Mouse (Mus musculus) liver, embryonic 14.5 days (tissue): Measurements from ENCODE around the gene Hmces. TPM values are rescaled to one million over a fixed set of nuclear protein-coding genes. Genes with fewer than 3 reads are reported as not detected.
"Not testable (repeated sequence)": the region's sequence is repeated elsewhere in the genome, so short reads cannot be mapped to it uniquely, and the experiment has no call there.

Experiments
- ATAC-seq: fragments of 200-750 bp; cut with Nextera tagmentation; 2 replicates; pipeline ENCODE4 v1.8.0; 2017; ENCODE audit warnings: moderate number of reproducible peaks, mild to moderate bottlenecking, moderate library complexity; ENCODE audit not compliant: insufficient read depth
- DNase-seq, 3 experiments: peaks; one replicate each; pipeline ENCODE4 v3.0.0-alpha.2; 2012 to 2013; ENCODE audit warnings: low read depth in 3 of 3, low spot score in 3 of 3
- H3K27ac ChIP-seq: fragments of 300-500 bp; sonication (generic); 2 replicates; pipeline ENCODE4 v1.5.1; 2014; ENCODE audit warnings: moderate library complexity, mild to moderate bottlenecking, control low read depth, inconsistent platforms
- H3K27me3 ChIP-seq: fragments of 300-500 bp; sonication (generic); 2 replicates; pipeline ENCODE4 v1.6.1; 2014; ENCODE audit warnings: mild to moderate bottlenecking, low read length, moderate library complexity; ENCODE audit not compliant: control insufficient read depth, insufficient read depth
- H3K36me3 ChIP-seq: fragments of 300-500 bp; sonication (generic); replicated peaks from 2 replicates; pipeline ENCODE4 v1.6.1; 2014; ENCODE audit warnings: low read depth; ENCODE audit not compliant: control insufficient read depth, insufficient read depth
- H3K4me1 ChIP-seq, 2 experiments: fragments of 200-500 bp in 1 of 2; fragments of 300-500 bp in 1 of 2; sonication (generic) in 1 of 2; replicated peaks; 2 replicates each; pipeline ENCODE4 v1.6.1; 2012 to 2014; ENCODE audit warnings: antibody characterized with exemption in 1 of 2, inconsistent platforms in 1 of 2, low read length in 1 of 2; ENCODE audit not compliant: control insufficient read depth in 2 of 2, insufficient read depth in 2 of 2
- H3K4me2 ChIP-seq: fragments of 300-500 bp; sonication (generic); 2 replicates; pipeline ENCODE4 v1.6.1; 2014; ENCODE audit warnings: low read depth, mild to moderate bottlenecking, control low read depth, moderate library complexity
- H3K4me3 ChIP-seq, 2 experiments: fragments of 200-500 bp in 1 of 2; fragments of 300-500 bp in 1 of 2; sonication (generic) in 1 of 2; 2 replicates each; pipeline ENCODE4 v1.5.1; 2012 to 2014; ENCODE audit warnings: low read depth in 2 of 2, low read length in 2 of 2, mild to moderate bottlenecking in 2 of 2, control low read depth in 1 of 2, inconsistent platforms in 1 of 2, moderate library complexity in 1 of 2; ENCODE audit not compliant: insufficient read depth in 1 of 2
- H3K9ac ChIP-seq: fragments of 300-500 bp; sonication (generic); replicated peaks from 2 replicates; pipeline ENCODE4 v1.6.1; 2014; ENCODE audit warnings: mild to moderate bottlenecking, control low read depth, moderate library complexity
- H3K9me3 ChIP-seq: fragments of 300-500 bp; sonication (generic); 2 replicates; pipeline ENCODE4 v1.6.1; 2016; ENCODE audit warnings: low read length, mixed read lengths; ENCODE audit not compliant: control insufficient read depth
- CTCF ChIP-seq: IDR thresholded peaks from 2 replicates; pipeline ENCODE4 v1.5.1; 2016; ENCODE audit warnings: antibody characterized with exemption, low read depth, control low read depth
- EP300 ChIP-seq: IDR thresholded peaks from 2 replicates; pipeline ENCODE4 v1.6.1; 2016; ENCODE audit warnings: antibody characterized with exemption, low read depth
- WGBS: fragments of 180-500 bp; shearing (Covaris S2); extraction: QIAGEN DNeasy Blood & Tissue Kit; methylation state at CpG from one replicate; pipeline ENCODE4 v1.1.7; 2014; ENCODE audit not compliant: insufficient replicate concordance; 5-methylcytosine and 5-hydroxymethylcytosine counted together
- polyA plus RNA-seq, 2 experiments: library from polyadenylated mRNA; depleted of rRNA in 1 of 2; stranded (reverse) in 1 of 2; unstranded in 1 of 2; fragments of >200 nt; fragmentation: Nextera tagmentation in 1 of 2; extraction: Ambion mirVana in 1 of 2; gene quantifications; 2 replicates each; pipeline versions ENCODE4 v1.2.1 to v1.2.3; 2012 to 2014

The Hmces gene
- polyA plus RNA-seq, 2 experiments: 11.0 to 13.5 TPM

DNA sequence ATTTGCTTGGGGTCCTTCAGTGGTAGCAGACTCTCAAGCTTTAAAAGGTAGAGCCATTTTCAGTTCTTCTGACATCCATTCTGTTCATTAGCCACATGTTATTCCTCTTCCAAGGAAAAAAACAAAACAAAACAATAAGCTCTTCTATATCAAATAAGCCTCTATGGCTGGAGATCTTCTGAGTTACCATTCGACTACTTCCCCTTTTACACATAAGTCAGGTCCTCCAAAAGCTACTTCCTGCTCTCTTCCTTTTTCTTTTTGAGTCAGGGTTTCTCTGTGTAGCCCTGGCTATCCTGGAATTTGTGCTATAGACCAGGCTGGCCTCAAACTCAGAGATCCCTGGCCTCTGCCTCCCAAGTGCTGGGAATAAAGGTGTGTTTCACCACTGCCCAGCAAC, 9.9 kb downstream of the Hmces start:
- no peak for DNase-seq
- no peaks in the 10 kb centered on the region for H3K9me3 ChIP-seq
- WGBS: 27% methylated on average over 1 of the region's 1 CpGs
- H3K4me1 ChIP-seq: no peaks in the 10 kb centered on the region
- ATAC-seq: no peak
- H3K9ac ChIP-seq: no peak overlapping the region
- no peaks in the 10 kb centered on the region for H3K27me3 ChIP-seq
- no peak overlapping the region for H3K4me2 ChIP-seq
- no peak for TF ChIP-seq CTCF
- no peak for TF ChIP-seq EP300
- H3K4me3 ChIP-seq: no peak overlapping the region
- H3K36me3 ChIP-seq: peaks cover 2% of the 10 kb centered on the region; the same call in 1 of the 2 replicates
- H3K27ac ChIP-seq: no peak overlapping the region

DNA sequence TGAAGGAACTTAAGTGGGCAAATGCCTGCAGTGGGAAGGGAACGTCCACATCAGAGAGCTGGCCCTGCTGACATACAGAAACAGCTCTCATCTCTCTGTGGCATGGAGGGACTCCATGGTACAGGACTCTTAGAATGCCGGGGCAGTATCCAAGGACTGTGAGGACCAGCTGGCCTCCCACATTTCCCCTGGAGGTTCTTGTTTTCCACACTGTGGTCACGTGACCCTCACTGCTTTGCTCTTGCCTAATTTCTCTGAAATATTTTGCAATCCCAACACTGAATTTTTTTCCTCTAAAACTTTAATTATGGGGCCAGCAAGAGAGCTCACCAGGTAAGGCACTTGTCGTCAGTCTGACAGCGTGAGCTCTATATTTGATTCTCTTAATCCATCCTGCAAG, 21.3 kb downstream of the Hmces start:
- H3K9ac ChIP-seq: no peak overlapping the region
- ATAC-seq (no peak), DNase-seq (no peak)
- TF ChIP-seq CTCF (no peak), EP300 (no peak)
- no peaks in the 10 kb centered on the region for H3K9me3 ChIP-seq
- no peaks in the 10 kb centered on the region for H3K27me3 ChIP-seq
- H3K4me3 ChIP-seq: no peak overlapping the region
- H3K4me2 ChIP-seq: no peak overlapping the region
- H3K4me1 ChIP-seq: no peaks in the 10 kb centered on the region
- peaks cover 10% of the 10 kb centered on the region for H3K36me3 ChIP-seq
- 75% methylated on average over 5 of the region's 5 CpGs for WGBS
- H3K27ac ChIP-seq: no peak overlapping the region

DNA sequence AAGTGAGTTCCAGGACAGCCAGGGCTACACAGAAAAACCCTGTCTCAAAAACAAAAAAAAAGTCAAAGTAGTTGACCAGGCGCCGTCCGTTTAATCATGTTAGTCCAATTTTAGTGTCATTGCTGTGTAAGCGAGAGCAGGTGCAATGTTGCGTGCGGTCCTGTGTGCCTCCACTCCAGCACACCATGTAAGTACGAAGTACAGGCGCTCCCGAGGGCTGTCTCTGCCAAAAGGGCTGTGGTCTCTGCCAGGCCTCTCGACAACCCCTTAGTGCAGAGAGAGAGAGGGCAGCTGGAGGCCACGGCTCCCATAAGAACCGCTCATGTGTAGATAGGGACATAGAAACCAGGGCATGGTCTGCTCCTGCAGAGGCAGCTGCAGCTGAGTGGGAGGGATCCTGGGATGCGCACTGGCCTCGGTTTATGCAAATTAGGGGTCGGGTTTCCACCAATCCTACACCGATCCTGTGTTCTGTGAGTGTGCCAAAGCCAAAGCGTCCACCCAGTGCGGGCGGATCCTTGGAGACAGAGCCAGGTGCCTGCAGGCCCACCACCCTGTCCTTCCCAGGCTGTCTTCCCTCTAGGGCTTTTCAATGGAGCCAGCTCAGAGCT, 23.5 kb downstream of the Hmces start:
- Histone ChIP-seq H3K4me1 (no peaks in the 10 kb centered on the region), H3K27ac (no peak overlapping the region), H3K9me3 (no peaks in the 10 kb centered on the region), H3K9ac (no peak overlapping the region), H3K27me3 (no peaks in the 10 kb centered on the region), H3K4me2 (no peak overlapping the region), H3K4me3 (no peak overlapping the region), H3K36me3 (peaks cover 10% of the 10 kb centered on the region)
- TF ChIP-seq CTCF (no peak), EP300 (no peak)
- WGBS: 68% methylated on average over 19 of the region's 19 CpGs
- ATAC-seq (no peak), DNase-seq (no peak)

- Histone ChIP-seq H3K4me3 (no peak overlapping the region), H3K4me1 (no peaks in the 10 kb centered on the region), H3K9ac (no peak overlapping the region), H3K9me3 (no peaks in the 10 kb centered on the region), H3K36me3 (peaks cover 10% of the 10 kb centered on the region), H3K4me2 (no peak overlapping the region), H3K27ac (no peak overlapping the region), H3K27me3 (no peaks in the 10 kb centered on the region)
- ATAC-seq (no peak), DNase-seq (no peak)
- 68% methylated on average over 3 of the region's 3 CpGs for WGBS
- TF ChIP-seq CTCF (no peak), EP300 (no peak)
Measured at GRCm38 (mm10) chr6:87938941-87939340, 25.2 kb downstream of the Hmces start.

DNA sequence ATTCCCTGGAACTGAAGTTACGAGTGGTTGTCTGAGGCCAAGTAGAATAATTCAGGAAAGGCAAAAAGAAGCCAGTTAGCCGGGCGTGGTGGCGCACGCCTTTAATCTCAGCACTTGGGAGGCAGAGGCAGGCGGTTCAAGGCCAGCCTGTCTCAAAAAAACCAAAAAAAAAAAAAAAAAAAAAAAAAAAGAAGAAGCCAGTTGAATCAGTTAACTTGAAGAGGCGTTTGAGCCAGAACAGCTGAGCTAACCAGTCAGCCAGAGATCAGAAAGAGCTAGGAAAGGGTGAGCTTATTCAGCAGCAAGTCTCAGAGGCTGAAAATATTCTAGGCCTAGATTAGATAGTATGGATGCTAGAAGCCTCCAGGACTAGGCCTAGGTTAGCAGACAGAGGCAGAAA, 28.4 kb downstream of the Hmces start:
- no peak overlapping the region for H3K4me2 ChIP-seq
- ATAC-seq (no peak), DNase-seq (no peak)
- H3K27ac ChIP-seq: no peak overlapping the region
- H3K27me3 ChIP-seq: no peaks in the 10 kb centered on the region
- no peak overlapping the region for H3K9ac ChIP-seq
- no peak overlapping the region for H3K4me3 ChIP-seq
- no peaks in the 10 kb centered on the region for H3K4me1 ChIP-seq
- WGBS: 72% methylated on average over 7 of the region's 7 CpGs
- H3K36me3 ChIP-seq: no peaks in the 10 kb centered on the region
- no peaks in the 10 kb centered on the region for H3K9me3 ChIP-seq
- TF ChIP-seq CTCF: no peak
- TF ChIP-seq EP300: no peak

- H3K4me3 ChIP-seq, H3K27ac ChIP-seq, H3K36me3 ChIP-seq, H3K9me3 ChIP-seq, ATAC-seq, DNase-seq, H3K4me2 ChIP-seq, H3K27me3 ChIP-seq, H3K4me1 ChIP-seq, H3K9ac ChIP-seq: not testable (repeated sequence)
- 59% methylated on average over 4 of the region's 4 CpGs for WGBS
Measured at GRCm38 (mm10) chr6:87962457-87962856, 48.7 kb downstream of the Hmces start.
